Mouse (Mus musculus): ENCODE results near the gene Olfr689. TPM values are rescaled to one million over a fixed set of nuclear protein-coding genes. Genes with fewer than 3 reads are reported as not detected.
"Not testable (repeated sequence)": the region's sequence is repeated elsewhere in the genome, so short reads cannot be mapped to it uniquely, and the experiment has no call there.

Gene Olfr689
- not detected for total RNA-seq (2021)
- long read RNA-seq, result 0 reads

GRCm38 (mm10) chr7:105310865-105311264 lies at the start of gene Olfr689:
Gene Olfr689, plus strand, starts transcription at chr7:105311165.
- no peak for DNase-seq (ENCODE audit: low spot score in 2 of 2)

DNA sequence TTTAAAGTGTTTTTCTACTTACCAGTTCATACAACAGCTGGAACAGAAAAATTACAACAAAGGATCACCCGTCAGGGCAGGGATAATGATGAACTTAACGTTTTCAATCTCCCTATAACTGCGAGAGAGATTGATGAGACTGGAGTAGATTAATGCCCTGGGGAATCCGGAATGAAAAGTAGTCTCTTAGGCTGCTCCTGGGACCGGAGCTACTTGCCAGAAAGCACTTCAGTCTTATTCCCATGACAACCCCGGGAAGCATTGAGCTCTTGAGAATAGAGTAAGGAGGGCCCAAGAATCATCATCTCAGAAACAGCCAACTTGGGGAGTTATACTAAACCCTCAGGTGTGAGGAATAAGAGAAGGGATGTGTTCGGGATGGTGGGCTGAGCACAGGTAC lies 38.5 kb upstream of the Olfr689 start:
- DNase-seq (ENCODE audit: low spot score in 2 of 2), result no peak

DNA sequence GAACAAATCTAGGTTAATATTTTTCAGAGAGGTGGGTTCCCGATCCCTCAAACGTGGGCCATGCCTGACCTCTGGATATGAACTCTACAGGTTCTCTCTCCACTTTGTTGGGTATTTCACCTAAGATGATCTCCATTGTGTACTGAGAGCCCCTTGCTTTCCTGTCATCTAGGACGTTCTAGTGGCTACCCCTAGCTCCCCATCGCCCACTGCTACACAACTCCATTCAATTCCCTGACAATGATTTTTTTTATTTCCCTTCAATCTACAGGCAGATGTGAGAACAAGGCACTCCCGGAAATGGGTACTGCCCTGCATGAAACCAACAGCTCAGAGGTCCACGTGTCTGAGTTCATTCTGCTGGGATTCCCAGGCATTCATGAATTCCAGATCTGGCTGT lies 23.2 kb upstream of the Olfr689 start, which contains the start of gene Olfr688:
Gene Olfr688, plus strand, starts transcription at position 301 of the 400 bp plus-strand sequence.
- no peak for DNase-seq (ENCODE audit: low spot score in 2 of 2)

DNA sequence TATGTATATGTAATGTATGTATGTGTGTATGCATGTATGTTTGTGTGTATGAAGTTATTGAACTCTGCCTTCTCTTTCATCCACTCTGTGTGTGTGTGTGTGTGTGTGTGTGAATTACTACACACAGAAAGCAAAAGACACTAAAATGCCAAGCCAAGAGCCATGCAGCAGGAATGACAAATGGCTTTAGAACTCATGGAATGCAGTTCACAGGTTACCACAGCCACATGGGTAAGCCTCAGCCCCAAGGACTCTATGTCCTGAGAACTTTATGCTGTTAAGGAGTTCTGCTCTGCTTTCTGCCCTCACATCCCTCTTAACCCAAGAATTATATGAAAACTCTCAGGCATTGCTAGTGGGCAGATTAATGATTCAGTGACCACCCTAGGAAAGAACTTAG lies 20.9 kb upstream of the Olfr689 start:
- no peak for DNase-seq (ENCODE audit: low spot score in 2 of 2)

DNA sequence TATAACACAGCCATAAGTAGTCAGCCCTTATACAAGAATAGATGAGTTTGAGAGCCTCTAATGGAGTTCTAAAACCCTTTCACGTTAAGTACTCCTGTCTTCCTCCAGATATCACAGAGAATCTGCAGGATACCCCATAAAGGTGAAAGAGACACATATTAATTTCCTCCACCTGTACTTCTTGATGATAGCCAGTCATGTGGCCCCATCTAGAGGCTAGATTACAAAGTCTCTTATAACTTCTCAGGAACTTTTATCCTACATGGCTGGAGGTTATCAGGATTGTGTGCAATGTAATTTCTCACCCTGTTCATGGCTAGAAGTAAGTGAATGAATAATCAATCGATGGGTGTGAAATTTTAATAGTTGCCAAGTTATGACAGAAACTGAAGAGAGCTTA lies 14.3 kb downstream of the Olfr689 start:
- no peak for DNase-seq (ENCODE audit: low spot score in 2 of 2)

DNA sequence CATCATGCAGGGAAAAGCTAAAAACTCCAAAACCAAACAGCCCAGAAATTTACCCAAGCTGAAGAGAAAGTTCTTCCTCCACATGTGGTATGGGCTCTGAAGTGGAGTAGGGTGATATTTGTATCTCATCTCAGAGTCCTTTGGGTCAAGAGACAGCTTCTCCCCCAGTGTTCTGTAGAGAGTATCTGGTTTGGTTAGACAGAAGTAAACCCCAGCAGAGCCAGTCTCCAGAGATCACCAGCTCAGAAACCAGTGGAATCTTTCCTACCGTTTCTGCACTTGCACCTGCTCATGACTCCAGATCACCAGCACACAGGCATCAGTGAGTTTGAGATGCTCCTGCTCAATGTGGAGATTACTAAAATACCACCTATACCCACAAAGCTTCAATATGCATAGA lies 23.0 kb downstream of the Olfr689 start, which contains the start of gene Olfr690:
Gene Olfr690, minus strand, starts transcription at position 101 of the 400 bp plus-strand sequence.
- no peak for DNase-seq (ENCODE audit: low spot score in 2 of 2)

DNA sequence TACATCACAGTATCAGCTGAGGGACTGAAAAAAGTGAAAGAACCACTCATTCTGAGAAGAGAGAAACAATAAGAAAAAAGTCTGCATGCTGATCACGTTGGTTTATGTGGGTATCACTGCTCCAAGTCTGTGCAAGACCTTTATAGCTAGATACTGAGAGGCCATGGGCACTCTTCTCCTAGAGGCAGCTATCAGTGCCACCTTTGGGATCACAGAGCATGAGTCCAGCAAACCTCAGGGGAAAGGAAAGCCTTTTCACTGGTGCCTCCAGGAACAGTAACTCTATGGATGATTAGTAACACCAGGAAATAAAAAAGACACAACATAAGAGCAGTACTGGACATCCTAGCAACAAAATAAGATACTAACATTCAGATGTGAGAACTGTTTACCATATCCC lies 31.2 kb downstream of the Olfr689 start, which contains the start of gene Olfr691:
Gene Olfr691, minus strand, starts transcription at position 101 of the 400 bp plus-strand sequence.
- no peak for DNase-seq (ENCODE audit: low spot score in 2 of 2)

DNA sequence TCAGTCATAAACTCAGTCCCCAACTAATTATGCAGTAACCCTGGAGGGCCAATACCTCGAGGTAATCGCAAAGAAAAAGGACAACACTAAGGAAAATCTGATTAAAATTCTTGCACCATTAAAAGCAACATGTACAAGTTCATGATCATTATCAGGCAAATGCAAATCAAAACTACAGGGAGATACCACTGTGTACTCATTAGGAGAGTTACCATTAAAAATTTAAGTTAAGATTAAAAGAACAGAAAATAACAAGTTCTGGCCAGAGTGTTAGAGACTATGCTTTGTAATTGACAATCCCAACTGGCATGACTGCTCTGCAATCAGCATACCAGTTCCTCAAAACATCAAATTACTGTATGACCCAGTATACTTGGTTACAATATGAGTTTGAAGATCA lies 31.8 kb downstream of the Olfr689 start:
- DNase-seq (ENCODE audit: low spot score in 2 of 2), result no peak

- DNase-seq (ENCODE audit: low spot score in 2 of 2), result not testable (repeated sequence)
Measured at GRCm38 (mm10) chr7:105356064-105356463, 45.1 kb downstream of the Olfr689 start.

GRCm38 (mm10) chr7:105356487-105356886 lies 45.5 kb downstream of the Olfr689 start:
- DNase-seq (ENCODE audit: low spot score in 2 of 2), result not testable (repeated sequence)

- no peak for DNase-seq (ENCODE audit: low spot score in 2 of 2)
Measured at GRCm38 (mm10) chr7:105361713-105362112, 50.7 kb downstream of the Olfr689 start.

GRCm38 (mm10) chr7:105367268-105367667 lies 56.3 kb downstream of the Olfr689 start:
- DNase-seq (ENCODE audit: low spot score in 2 of 2), result no peak

GRCm38 (mm10) chr7:105367930-105368329 lies 57.0 kb downstream of the Olfr689 start, which contains the start of gene Olfr692:
Gene Olfr692, plus strand, starts transcription at chr7:105368230.
- DNase-seq (ENCODE audit: low spot score in 2 of 2), result no peak

DNA sequence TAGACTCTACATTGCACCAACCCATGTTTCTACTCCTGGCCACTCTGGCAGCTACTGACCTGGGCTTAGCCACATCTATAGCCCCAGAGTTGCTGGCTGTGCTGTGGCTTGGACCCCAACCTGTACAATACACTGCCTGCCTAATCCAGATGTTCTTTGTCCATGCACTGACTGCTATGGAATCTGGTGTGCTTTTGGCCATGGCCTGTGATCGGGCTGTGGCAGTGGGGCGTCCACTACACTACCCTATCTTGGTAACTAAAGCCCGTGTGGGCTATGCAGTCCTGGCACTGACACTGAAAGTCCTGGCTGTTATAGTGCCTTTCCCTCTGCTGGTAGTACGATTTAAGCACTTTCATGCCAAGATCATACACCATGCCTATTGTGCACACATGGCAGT lies 57.6 kb downstream of the Olfr689 start:
- no peak for DNase-seq (ENCODE audit: low spot score in 2 of 2)

Other genes starting within 250 kb of the Olfr689 start
- not detected for gene Olfr678, start 246.7 kb upstream of the Olfr689 start, total RNA-seq (2021)
- gene Olfr679, start 230.0 kb upstream of the Olfr689 start, total RNA-seq (2021), result not detected
- not detected for gene Olfr680-ps1, start 218.3 kb upstream of the Olfr689 start, total RNA-seq (2021)
- not detected for gene Olfr681, start 194.3 kb upstream of the Olfr689 start, total RNA-seq (2021)
- not detected for gene Olfr683, start 164.2 kb upstream of the Olfr689 start, total RNA-seq (2021)
- gene Olfr684, start 147.5 kb upstream of the Olfr689 start, total RNA-seq (2021), result not detected
- gene Olfr685, start 125.2 kb upstream of the Olfr689 start, total RNA-seq (2021), result not detected
- not detected for gene Olfr686, start 103.7 kb upstream of the Olfr689 start, total RNA-seq (2021)
- gene Olfr688, start 23.1 kb upstream of the Olfr689 start, total RNA-seq (2021), result not detected
- under 1 TPM; 0.25 to 0.64 TPM for gene Olfr690, start 22.9 kb downstream of the Olfr689 start, total RNA-seq (2021)
- under 1 TPM; 0.35 to 0.36 TPM for gene Olfr691, start 31.1 kb downstream of the Olfr689 start, total RNA-seq (2021)
- not detected for gene Olfr692, start 57.1 kb downstream of the Olfr689 start, total RNA-seq (2021)
- not detected for gene Gm5901, start 63.9 kb downstream of the Olfr689 start, total RNA-seq (2021)
- gene Fam160a2, start 88.9 kb downstream of the Olfr689 start, total RNA-seq (2021), result 10 to 100 TPM; 55.9 to 59.4 TPM
- gene Cnga4, start 93.4 kb downstream of the Olfr689 start, total RNA-seq (2021), result under 1 TPM; 0.63 to 0.69 TPM
- 1 to 10 TPM; 5.4 to 9.2 TPM for gene Cckbr, start 114.6 kb downstream of the Olfr689 start, total RNA-seq (2021)
- 10 to 100 TPM; 14.3 to 15.9 TPM for gene Cavin3, start 171.1 kb downstream of the Olfr689 start, total RNA-seq (2021)
- 10 to 100 TPM; 83.8 to 89.3 TPM for gene Smpd1, start 243.2 kb downstream of the Olfr689 start, total RNA-seq (2021)

Measured in layer of hippocampus, adult 18-20 months (tissue).